28 mouse cellular contexts compared by ENCODE assay signal in genomic region chr8:38867370-38867769, GRCm38 (mm10).
DNase-seq lines count a peak whose midpoint lies in the region; ATAC-seq and TF ChIP-seq lines count a peak whose summit lies in the region.
"Had no signal": no experiment of that assay in that cellular context is flagged by ENCODE, and none has a peak within 500 bp of the region (broad histone marks: within the 10 kb centered on the region; RNA-seq: fewer than 3 reads in every experiment).

No protein-coding gene starts in this region.

- TF ChIP-seq POLR2A in brain, embryonic 14.5 days (IDR thresholded peaks at IDR 0.05; ENCODE audit: borderline replicate concordance, extremely low read depth, insufficient read depth, insufficient read length, poor library complexity, severe bottlenecking) = no peak

- H3K9ac ChIP-seq in forebrain, embryonic 14.5 days (ENCODE audit: low read length) = no peak overlapping the region
- no peak overlapping the region for H3K9ac ChIP-seq in forebrain, embryonic 15.5 days (replicated peaks)
- no peak overlapping the region for H3K9ac ChIP-seq in midbrain, embryonic 14.5 days (replicated peaks; ENCODE audit: low read length)
- no peak overlapping the region for H3K9ac ChIP-seq in midbrain, postnatal 0 days (replicated peaks; ENCODE audit: low read length, poor library complexity, severe bottlenecking)
- H3K9ac ChIP-seq: forebrain, postnatal 0 days; heart, embryonic 12.5 days; heart, embryonic 15.5 days; hindbrain, embryonic 14.5 days had no signal

- no peak overlapping the region for H3K27ac ChIP-seq in forebrain, embryonic 14.5 days (ENCODE audit: low read depth, low read length)
- no peak overlapping the region for H3K27ac ChIP-seq in forebrain, embryonic 15.5 days (replicated peaks)
- H3K27ac ChIP-seq in midbrain, embryonic 14.5 days (replicated peaks; ENCODE audit: low read depth, low read length) = no peak overlapping the region
- H3K27ac ChIP-seq in midbrain, postnatal 0 days (ENCODE audit: low read depth, low read length) = no peak overlapping the region
- H3K27ac ChIP-seq: forebrain, embryonic 10.5 days; gastrocnemius, adult 2 months; heart, embryonic 15.5 days; hindbrain, embryonic 14.5 days; hindbrain, postnatal 0 days had no signal

- WGBS in forebrain, embryonic 14.5 days = 20% methylated on average over 6 of the region's 6 CpGs
- 22% methylated on average over 6 of the region's 6 CpGs for WGBS in forebrain, embryonic 15.5 days
- WGBS in midbrain, embryonic 14.5 days = 45% methylated on average over 6 of the region's 6 CpGs
- 38% methylated on average over 6 of the region's 6 CpGs for WGBS in midbrain, postnatal 0 days

- H3K4me2 ChIP-seq in forebrain, embryonic 14.5 days (ENCODE audit: low read length) = no peak overlapping the region
- no peak overlapping the region for H3K4me2 ChIP-seq in forebrain, embryonic 15.5 days (replicated peaks)
- no peak overlapping the region for H3K4me2 ChIP-seq in midbrain, embryonic 14.5 days (ENCODE audit: low read length)
- H3K4me2 ChIP-seq in midbrain, postnatal 0 days (ENCODE audit: low read depth, low read length, poor library complexity, severe bottlenecking) = no peak overlapping the region
- H3K4me2 ChIP-seq: heart, embryonic 12.5 days; heart, embryonic 15.5 days; hindbrain, embryonic 14.5 days had no signal

- no peaks in the 10 kb centered on the region for H3K36me3 ChIP-seq in forebrain, embryonic 14.5 days (ENCODE audit: control insufficient read depth, insufficient read depth, low read length)
- no peaks in the 10 kb centered on the region for H3K36me3 ChIP-seq in forebrain, embryonic 15.5 days
- no peaks in the 10 kb centered on the region for H3K36me3 ChIP-seq in midbrain, embryonic 14.5 days (ENCODE audit: control insufficient read depth, insufficient read depth, low read length)
- no peaks in the 10 kb centered on the region for H3K36me3 ChIP-seq in midbrain, postnatal 0 days (ENCODE audit: insufficient read depth, low read length)
- H3K36me3 ChIP-seq: forebrain, embryonic 10.5 days; G1E; heart, embryonic 12.5 days; heart, embryonic 15.5 days had no signal

- DNase-seq in forebrain, embryonic 14.5 days (ENCODE audit: low spot score) = peak; percentile 8
- peak; percentile 47 for DNase-seq in midbrain, embryonic 14.5 days
- DNase-seq in midbrain, postnatal 0 days (ENCODE audit: low spot score) = no peak
- peak; percentile 56 for DNase-seq in brain, embryonic 14.5 days (ENCODE audit: low read depth)
- DNase-seq in heart, adult 8-10 months (ENCODE audit: low spot score) = no peak
- DNase-seq in cerebellum, postnatal 36 days = no peak
- DNase-seq: adrenal gland, postnatal 10 days; adrenal gland, postnatal 36 days; B cell, adult 2 months; cerebellum, adult 11-12 months; cerebellum, adult 8-10 months; cerebellum, postnatal 10 days; forebrain, postnatal 0 days; gastrocnemius, adult 2 months; gastrocnemius, postnatal 14 days; heart, adult 11 months; heart, postnatal 10 days; heart, postnatal 36 days had no signal

- H3K9me3 ChIP-seq in forebrain, embryonic 14.5 days (replicated peaks; ENCODE audit: control insufficient read depth, low read length) = no peaks in the 10 kb centered on the region
- H3K9me3 ChIP-seq in forebrain, embryonic 15.5 days = no peaks in the 10 kb centered on the region
- no peaks in the 10 kb centered on the region for H3K9me3 ChIP-seq in midbrain, embryonic 14.5 days (ENCODE audit: control insufficient read depth, low read length)
- no peaks in the 10 kb centered on the region for H3K9me3 ChIP-seq in midbrain, postnatal 0 days (ENCODE audit: low read length)
- H3K9me3 ChIP-seq: forebrain, embryonic 10.5 days; G1E; heart, embryonic 12.5 days; heart, embryonic 15.5 days had no signal

- H3K4me1 ChIP-seq in forebrain, embryonic 14.5 days (ENCODE audit: control insufficient read depth, insufficient read depth, low read length) = no peaks in the 10 kb centered on the region
- H3K4me1 ChIP-seq in forebrain, embryonic 15.5 days = 0 out of 2 replicates have a peak, but pooled peaks cover 2% of the 10 kb centered on the region
- no peaks in the 10 kb centered on the region for H3K4me1 ChIP-seq in midbrain, embryonic 14.5 days (ENCODE audit: control insufficient read depth, insufficient read depth, low read length)
- H3K4me1 ChIP-seq in midbrain, postnatal 0 days (ENCODE audit: insufficient read depth, low read length) = no peaks in the 10 kb centered on the region
- H3K4me1 ChIP-seq: forebrain, embryonic 10.5 days; heart, embryonic 12.5 days; heart, embryonic 15.5 days had no signal

- H3K27me3 ChIP-seq in forebrain, embryonic 14.5 days (replicated peaks; ENCODE audit: control insufficient read depth, insufficient read depth, low read length) = no peaks in the 10 kb centered on the region
- no peaks in the 10 kb centered on the region for H3K27me3 ChIP-seq in forebrain, embryonic 15.5 days
- no peaks in the 10 kb centered on the region for H3K27me3 ChIP-seq in midbrain, embryonic 14.5 days (ENCODE audit: control insufficient read depth, insufficient read depth, low read length)
- H3K27me3 ChIP-seq in midbrain, postnatal 0 days (ENCODE audit: insufficient read depth, low read length) = no peaks in the 10 kb centered on the region
- H3K27me3 ChIP-seq: CH12.LX; heart, embryonic 12.5 days; heart, embryonic 15.5 days had no signal

- ATAC-seq in forebrain, embryonic 14.5 days = no peak
- ATAC-seq in forebrain, embryonic 15.5 days (replicated peaks) = no peak
- ATAC-seq in midbrain, embryonic 14.5 days (ENCODE audit: low FRiP score, low TSS enrichment) = peak; percentile 67; the same call in 1 of the 2 replicates
- ATAC-seq in midbrain, postnatal 0 days (ENCODE audit: low FRiP score) = no peak
- ATAC-seq: forebrain, postnatal 0 days; hindbrain, postnatal 0 days; inflammation-experienced regulatory T-cells, adult 6 months; Patski had no signal

- TF ChIP-seq CTCF in midbrain, postnatal 0 days (IDR thresholded peaks at IDR 0.05) = no peak
- no peak for TF ChIP-seq CTCF in brain, embryonic 14.5 days (IDR thresholded peaks at IDR 0.05; ENCODE audit: borderline replicate concordance, extremely low read depth, insufficient read depth, insufficient read length)

- H3K4me3 ChIP-seq in forebrain, embryonic 14.5 days (ENCODE audit: low read depth, low read length) = no peak overlapping the region
- H3K4me3 ChIP-seq in forebrain, embryonic 15.5 days = no peak overlapping the region
- no peak overlapping the region for H3K4me3 ChIP-seq in midbrain, embryonic 14.5 days (replicated peaks; ENCODE audit: low read depth, low read length)
- no peak overlapping the region for H3K4me3 ChIP-seq in midbrain, postnatal 0 days (ENCODE audit: low read depth, low read length)
- H3K4me3 ChIP-seq: forebrain, embryonic 10.5 days; gastrocnemius, adult 2 months; heart, embryonic 12.5 days; heart, embryonic 15.5 days had no signal

Comparison
In these comparisons a context has a peak if more than half of its experiments do, and no peak if none do; other contexts are left out.
1. DNase-seq: peak in forebrain, embryonic 14.5 days (single experiment), midbrain, embryonic 14.5 days (single experiment) and brain, embryonic 14.5 days (single experiment); none in midbrain, postnatal 0 days (single experiment), heart, adult 8-10 months (single experiment) and cerebellum, postnatal 36 days (0 of 2).